Mouse (Mus musculus): ENCODE results near the gene Cldn6.

The Cldn6 gene

GRCm38 (mm10) chr17:23719455-23719854 is 40.4 kb downstream of the Cldn6 start:
- DNase-seq (ENCODE audit: low spot score in 2 of 2): no peak

- DNase-seq (ENCODE audit: low spot score in 2 of 2): no peak
These were observed 42.8 kb downstream of the Cldn6 start for GRCm38 (mm10) chr17:23721886-23722285.

GRCm38 (mm10) chr17:23722376-23723125 is 43.5 kb downstream of the Cldn6 start, which contains the start of gene 1520401A03Rik:
Gene 1520401A03Rik, minus strand, starts transcription at chr17:23722783.
- no peak for DNase-seq (ENCODE audit: low spot score in 2 of 2)

GRCm38 (mm10) chr17:23725477-23725876 is 46.4 kb downstream of the Cldn6 start:
- DNase-seq (ENCODE audit: low spot score in 2 of 2): no peak

- DNase-seq (ENCODE audit: low spot score in 2 of 2): peak; percentile 97 to 98
These were observed 47.1 kb downstream of the Cldn6 start, which contains the start of gene Pkmyt1 for GRCm38 (mm10) chr17:23725999-23726757. Gene Pkmyt1, plus strand, starts transcription at chr17:23726336.

- DNase-seq (ENCODE audit: low spot score in 2 of 2): peak; percentile 76 to 84
These were observed 47.7 kb downstream of the Cldn6 start for GRCm38 (mm10) chr17:23726758-23727142.

- no peak for DNase-seq (ENCODE audit: low spot score in 2 of 2)
These were observed 51.4 kb downstream of the Cldn6 start for GRCm38 (mm10) chr17:23730441-23730840.

Data from spleen, postnatal 4 days (tissue).